ENCODE assay signal across 25 mouse cellular contexts in the genomic region with DNA sequence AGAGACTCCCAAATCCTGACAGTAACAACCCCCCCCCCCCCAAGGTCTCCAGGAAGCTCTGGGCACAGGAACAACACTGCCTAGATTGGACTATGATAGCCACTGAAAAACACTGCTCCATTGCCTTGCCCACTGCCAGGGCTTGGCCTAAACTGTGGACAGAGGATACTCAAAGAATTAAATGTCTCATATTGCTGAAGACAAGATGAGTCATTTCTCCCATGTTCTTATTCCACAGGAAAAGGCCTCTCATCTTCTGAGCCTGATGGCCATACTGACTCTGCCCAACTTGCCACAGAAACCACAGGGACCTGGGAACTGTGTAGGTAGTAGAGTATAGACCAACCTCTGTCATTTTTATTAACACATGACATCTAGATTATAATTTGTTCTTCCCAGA.
"Had no signal": no experiment of that assay in that cellular context is flagged by ENCODE, and none has a peak within 500 bp of the region (broad histone marks: within the 10 kb centered on the region; RNA-seq: fewer than 3 reads in every experiment).

No protein-coding gene starts in this region.

- H3K4me3 ChIP-seq: heart, embryonic 13.5 days; heart, embryonic 15.5 days; hindbrain, embryonic 13.5 days; hindbrain, embryonic 15.5 days; intestine, embryonic 15.5 days; limb, embryonic 10.5 days; limb, embryonic 12.5 days; liver, embryonic 13.5 days; liver, embryonic 15.5 days had no signal

- H3K36me3 ChIP-seq: heart, embryonic 13.5 days; heart, embryonic 15.5 days; hindbrain, embryonic 13.5 days; hindbrain, embryonic 15.5 days; intestine, embryonic 15.5 days; limb, embryonic 10.5 days; limb, embryonic 12.5 days; liver, embryonic 13.5 days; liver, embryonic 15.5 days had no signal

- H3K27ac ChIP-seq: heart, embryonic 13.5 days; heart, embryonic 15.5 days; hindbrain, embryonic 13.5 days; hindbrain, embryonic 15.5 days; intestine, embryonic 15.5 days; limb, embryonic 10.5 days; limb, embryonic 12.5 days; liver, embryonic 13.5 days; liver, embryonic 15.5 days had no signal

- H3K9me3 ChIP-seq: heart, embryonic 13.5 days; heart, embryonic 15.5 days; hindbrain, embryonic 13.5 days; hindbrain, embryonic 15.5 days; intestine, embryonic 15.5 days; limb, embryonic 10.5 days; limb, embryonic 12.5 days; liver, embryonic 13.5 days; liver, embryonic 15.5 days had no signal

- H3K9ac ChIP-seq: heart, embryonic 13.5 days; heart, embryonic 15.5 days; hindbrain, embryonic 13.5 days; hindbrain, embryonic 15.5 days; intestine, embryonic 15.5 days; limb, embryonic 12.5 days; liver, embryonic 13.5 days; liver, embryonic 15.5 days; liver, postnatal 0 days had no signal

- H3K4me2 ChIP-seq: heart, embryonic 11.5 days; heart, embryonic 13.5 days; heart, embryonic 15.5 days; hindbrain, embryonic 13.5 days; hindbrain, embryonic 15.5 days; intestine, embryonic 15.5 days; limb, embryonic 12.5 days; liver, embryonic 11.5 days; liver, embryonic 13.5 days; liver, embryonic 15.5 days had no signal

- H3K4me1 ChIP-seq: heart, embryonic 13.5 days; heart, embryonic 15.5 days; hindbrain, embryonic 13.5 days; hindbrain, embryonic 15.5 days; intestine, embryonic 15.5 days; limb, embryonic 10.5 days; limb, embryonic 12.5 days; liver, embryonic 13.5 days had no signal

- DNase-seq: gastrocnemius, postnatal 14 days; gastrocnemius, postnatal 36 days; heart, adult 18-20 months; heart, postnatal 14 days; heart, postnatal 36 days; kidney, adult 18-20 months; kidney, adult 8-10 months; kidney, postnatal 10 days; kidney, postnatal 36 days; layer of hippocampus, adult 9-11 months; layer of hippocampus, postnatal 36 days; liver; liver, embryonic 13.5 days; liver, postnatal 0 days had no signal

- H3K27me3 ChIP-seq: heart, embryonic 13.5 days; heart, embryonic 15.5 days; hindbrain, embryonic 13.5 days; hindbrain, embryonic 15.5 days; intestine, embryonic 15.5 days; limb, embryonic 12.5 days; liver, embryonic 13.5 days; liver, embryonic 15.5 days had no signal

- ATAC-seq: inflammation-experienced regulatory T-cells, adult 6 months; intestine, embryonic 15.5 days; liver, postnatal 0 days had no signal
